Mouse (Mus musculus) embryo, embryonic 11.5 days (tissue): ENCODE measurements at regions not wholly inside any gene's neighbourhood (a gene's known extent, or its start where the extent isn't known, plus 50 kb on each side); places are given as distances from the start of the nearest gene placed in this dataset.
A peak's percentile ranks its signal among the peaks of the same experiment; 100 is the strongest.

Experiments used
- DNase-seq: peaks from one replicate; pipeline ENCODE4 v3.0.0-alpha.2; 2012; ENCODE audit warnings: low read depth, low spot score

DNA sequence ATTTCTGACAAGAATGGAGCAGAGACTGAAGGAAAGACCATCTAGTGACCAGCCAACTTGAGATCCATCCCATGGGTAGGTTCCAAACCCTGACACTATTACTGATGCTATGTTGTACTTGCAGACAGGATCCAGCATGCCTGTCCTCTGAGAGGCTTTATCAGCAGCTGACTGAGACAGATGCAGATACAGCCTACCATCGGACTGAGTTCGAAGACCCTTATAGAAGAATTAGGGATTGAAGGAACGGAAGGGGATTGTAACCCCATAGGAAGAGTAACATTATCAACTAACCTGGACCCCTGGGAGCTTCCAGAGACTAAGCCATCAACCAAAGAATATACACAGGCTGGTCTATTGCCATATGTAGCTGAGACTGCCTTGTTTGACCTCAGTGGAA, 183.1 kb upstream of the Adcy2 start:
- DNase-seq: no peak

GRCm38 (mm10) chr13:69190661-69191060, 191.3 kb upstream of the Adcy2 start:
- no peak for DNase-seq

DNA sequence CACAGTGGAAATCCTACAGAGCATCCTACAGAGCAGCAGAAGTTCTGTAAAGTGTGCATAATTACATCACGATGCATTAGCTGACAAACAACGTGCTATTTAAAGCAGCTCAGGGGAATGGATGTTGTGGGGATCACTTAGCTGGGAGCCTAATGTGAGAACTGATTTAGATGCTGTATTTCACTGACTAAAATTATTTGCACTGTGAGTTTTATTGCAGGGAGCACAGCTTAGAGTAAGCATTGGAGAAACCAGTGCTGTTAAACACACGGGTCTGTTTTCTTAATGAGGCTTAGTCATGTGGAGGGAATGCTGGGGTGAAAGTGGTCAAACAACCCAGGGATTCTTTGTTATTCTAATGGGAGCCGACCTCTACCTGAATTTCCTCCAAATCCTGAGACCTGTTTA, 197.1 kb upstream of the Adcy2 start:
- DNase-seq: no peak

DNA sequence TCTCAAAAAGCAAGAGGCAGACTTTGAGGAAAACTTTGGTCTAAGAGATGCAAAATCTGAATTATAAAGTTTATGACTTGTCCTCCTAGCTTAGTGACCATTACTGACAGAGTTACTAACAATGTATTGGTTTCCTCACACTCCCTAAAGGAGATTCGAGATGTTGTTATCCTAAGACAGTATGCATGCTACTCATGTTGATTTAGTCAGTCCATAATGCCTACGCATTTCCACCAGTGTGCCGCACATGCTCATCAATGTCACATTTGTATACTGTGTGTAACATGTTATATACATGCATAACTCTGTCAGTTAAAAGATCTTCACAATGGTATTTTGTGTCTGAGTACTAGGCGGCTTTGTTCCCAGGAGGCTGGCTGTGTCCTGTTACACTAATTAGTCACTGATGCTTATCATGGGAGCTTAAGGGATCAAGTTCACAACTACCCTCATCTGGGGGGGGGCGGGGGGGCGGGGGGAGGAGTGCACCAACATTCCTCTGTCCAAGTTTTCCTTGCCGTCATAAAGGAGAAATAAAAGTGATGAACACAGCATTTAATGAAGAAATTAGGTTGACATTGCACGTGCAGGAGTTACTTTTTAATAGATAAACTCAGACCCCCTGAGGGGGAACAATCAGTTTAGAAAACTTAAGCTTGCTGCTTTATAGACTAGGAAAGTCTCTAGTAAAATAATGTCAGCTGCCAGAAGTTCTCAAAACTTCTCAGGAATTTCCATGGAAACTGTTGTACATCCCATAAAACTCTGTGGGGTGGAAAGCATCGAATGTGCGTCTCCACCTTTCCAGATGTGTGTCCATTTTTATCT, 208.6 kb upstream of the Adcy2 start:
- no peak for DNase-seq

GRCm38 (mm10) chr13:69208569-69208881, 209.2 kb upstream of the Adcy2 start:
- no peak for DNase-seq

DNA sequence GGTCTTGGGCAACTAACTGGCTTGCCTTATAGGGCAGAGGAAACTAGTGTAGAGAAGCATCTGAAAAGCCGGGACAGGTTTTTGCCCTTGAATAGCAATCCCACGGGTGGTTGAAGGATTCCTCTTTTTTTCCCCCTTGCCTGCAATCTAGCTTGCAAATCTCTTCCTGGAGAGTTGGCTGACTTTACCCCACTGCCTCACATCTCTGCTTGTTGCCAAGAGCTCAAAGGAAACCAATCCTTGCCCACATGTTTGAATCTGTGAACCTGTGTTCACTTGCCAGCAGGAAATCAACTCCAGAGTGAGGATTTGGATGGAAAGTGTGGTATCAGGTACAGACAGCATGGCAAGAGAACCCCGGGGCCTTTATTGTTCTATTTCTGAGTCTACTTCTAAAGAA, 217.2 kb upstream of the Adcy2 start:
- DNase-seq: no peak

DNA sequence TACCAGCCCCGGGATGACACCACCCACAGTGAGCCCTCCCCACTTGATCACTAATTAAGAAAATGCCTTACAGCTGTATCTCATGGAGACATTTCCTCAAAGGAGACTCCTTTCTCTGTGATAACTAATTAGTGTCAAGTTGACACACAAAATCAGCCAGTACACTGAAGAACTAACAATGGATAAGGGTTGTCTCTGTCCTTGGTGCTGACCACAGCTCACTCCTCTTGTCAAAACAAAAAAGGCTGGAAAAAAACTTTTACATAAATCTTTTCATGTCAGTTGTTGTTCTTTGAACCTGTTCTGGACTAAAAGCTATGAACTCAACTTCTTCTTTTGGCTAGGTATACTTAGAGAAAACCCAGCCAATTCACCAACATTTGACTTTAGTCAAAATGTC, 221.1 kb upstream of the Adcy2 start:
- DNase-seq: peak; percentile 16

- no peak for DNase-seq
Measured at GRCm38 (mm10) chr13:69226538-69226937, 227.2 kb upstream of the Adcy2 start.

GRCm38 (mm10) chr13:69230361-69230943, 231.1 kb upstream of the Adcy2 start:
- no peak for DNase-seq

DNA sequence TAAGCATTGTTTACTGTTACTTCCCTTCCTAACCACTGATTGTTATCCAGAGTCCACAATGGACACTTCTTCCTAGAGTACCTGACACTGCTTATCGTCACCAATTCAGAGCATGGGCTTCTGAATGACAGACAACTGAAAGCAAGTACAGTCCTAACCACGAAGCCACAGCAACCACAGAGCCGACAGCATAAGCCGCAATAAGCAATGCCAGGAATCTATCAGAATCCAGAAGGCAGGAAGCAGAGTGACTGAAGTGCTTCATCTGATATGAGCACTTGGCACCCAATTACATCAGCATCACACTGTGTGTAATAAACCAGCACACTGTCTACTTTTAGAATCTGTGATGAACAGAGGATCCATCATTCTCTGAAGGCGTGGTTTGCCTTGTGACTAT, 237.0 kb upstream of the Adcy2 start:
- no peak for DNase-seq

- no peak for DNase-seq
Measured at GRCm38 (mm10) chr13:69237918-69238317, 238.6 kb upstream of the Adcy2 start.

GRCm38 (mm10) chr13:69239261-69239915, 240.0 kb upstream of the Adcy2 start:
- no peak for DNase-seq

DNA sequence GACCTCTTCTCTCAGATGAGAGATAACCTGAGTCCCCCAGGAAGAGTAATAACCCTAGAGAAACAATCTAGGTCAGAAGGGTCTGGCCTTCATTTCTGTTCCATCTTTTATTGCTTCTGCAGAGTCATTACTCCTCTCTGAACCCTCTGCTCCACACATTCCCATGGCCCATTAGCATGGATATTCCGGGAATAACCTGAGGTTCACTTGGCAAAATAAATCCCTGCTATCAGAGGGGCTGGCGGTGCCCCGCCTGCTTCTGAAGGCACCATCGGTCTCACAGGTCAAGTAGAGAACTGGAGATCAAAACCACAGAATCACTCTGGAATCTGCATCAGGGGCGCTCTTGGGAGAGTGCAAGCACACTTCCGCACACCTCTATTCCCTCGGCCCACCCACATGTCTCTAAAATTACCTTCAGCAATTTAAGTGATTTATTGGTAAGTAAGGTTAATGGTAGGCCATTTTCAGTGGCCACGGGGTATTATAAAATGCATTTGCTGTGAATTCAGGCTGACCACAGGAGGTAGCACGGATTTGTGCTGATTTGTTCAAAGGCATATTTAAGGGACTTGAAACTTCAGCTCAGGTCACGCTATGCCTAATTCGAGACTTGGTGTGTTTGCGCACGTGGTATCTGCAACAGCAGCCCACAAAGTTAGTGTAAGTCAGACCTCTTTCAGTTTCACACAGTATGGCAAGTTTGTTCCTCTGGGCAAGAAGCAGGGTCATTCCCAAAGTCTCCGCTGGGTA, 243.4 kb upstream of the Adcy2 start:
- no peak for DNase-seq

DNA sequence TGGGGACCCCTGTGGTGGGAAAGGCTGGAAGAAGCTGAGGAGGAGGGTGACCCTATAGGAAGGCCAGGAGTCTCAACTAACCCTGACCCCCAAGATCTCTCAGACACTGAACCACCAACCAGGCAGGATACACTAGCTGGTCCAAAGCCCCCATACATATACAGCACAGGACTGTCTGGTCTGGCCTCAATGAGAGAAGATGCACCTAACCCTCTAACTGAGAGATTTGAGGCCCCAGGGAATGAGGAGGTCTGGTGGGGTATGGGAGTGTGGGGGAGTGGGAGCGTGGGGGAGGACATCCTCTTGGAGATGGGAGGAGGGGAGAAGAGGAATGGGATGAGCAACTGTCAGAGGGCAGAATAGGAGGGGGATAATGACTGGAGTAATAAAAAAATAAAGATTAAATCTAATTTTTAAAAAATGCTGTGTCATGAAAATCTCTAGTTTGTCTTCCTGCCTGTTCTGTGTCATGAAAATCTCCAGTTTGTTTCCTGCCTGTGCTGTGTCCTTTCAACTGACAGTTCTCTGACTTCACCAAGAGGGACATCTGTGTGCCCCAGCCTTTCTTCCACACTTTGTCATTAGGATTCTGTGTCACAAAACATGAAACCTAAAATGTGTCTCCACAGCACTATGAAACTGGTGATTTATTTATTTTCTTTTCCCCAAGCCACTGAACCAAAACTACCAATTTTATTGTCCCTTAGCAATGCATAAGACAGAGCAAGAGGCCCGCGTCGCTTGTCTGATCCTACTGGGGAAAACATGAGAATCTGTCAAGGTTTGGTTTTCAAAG, 251.2 kb upstream of the Adcy2 start:
- DNase-seq: no peak

- DNase-seq: no peak
Measured at GRCm38 (mm10) chr13:69251130-69251561, 251.8 kb upstream of the Adcy2 start.

DNA sequence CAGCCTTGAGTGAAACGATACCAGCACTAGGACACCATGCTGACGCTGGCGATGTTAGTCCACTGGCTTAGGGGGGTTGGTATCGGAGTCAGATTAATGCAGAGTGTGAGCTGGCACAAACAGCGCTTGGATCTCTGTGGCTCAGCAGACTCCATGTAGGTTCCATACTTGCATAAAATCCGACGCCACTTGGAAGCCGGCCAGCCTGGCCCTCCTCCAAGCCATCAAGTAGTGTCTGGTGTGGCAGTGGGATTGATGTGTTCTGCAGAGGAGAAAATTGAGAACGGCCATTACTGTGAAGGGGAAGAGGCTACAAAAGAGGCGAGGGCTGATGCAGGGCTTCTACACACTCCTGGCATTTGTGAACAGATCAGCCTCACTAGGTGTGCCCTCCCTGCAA, 253.0 kb upstream of the Adcy2 start:
- no peak for DNase-seq

DNA sequence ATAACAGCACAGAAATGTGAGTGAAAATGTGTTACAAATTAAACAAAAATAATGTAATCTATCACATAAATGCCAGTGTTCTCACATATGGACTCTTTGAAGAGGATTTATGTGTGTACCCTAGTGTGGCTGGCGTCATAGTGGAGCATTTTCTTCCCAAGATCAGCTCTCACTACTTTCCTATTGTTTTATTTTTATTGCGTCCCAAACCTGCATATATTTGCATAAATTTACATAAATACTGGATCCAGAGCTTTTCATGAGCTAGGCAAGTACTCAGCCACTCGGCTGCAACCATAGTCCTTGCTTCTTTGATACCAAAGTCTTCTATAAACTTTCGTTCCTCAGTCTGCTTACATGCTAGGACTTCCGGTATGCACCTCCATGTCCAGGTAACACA, 261.1 kb upstream of the Adcy2 start:
- DNase-seq: no peak

DNA sequence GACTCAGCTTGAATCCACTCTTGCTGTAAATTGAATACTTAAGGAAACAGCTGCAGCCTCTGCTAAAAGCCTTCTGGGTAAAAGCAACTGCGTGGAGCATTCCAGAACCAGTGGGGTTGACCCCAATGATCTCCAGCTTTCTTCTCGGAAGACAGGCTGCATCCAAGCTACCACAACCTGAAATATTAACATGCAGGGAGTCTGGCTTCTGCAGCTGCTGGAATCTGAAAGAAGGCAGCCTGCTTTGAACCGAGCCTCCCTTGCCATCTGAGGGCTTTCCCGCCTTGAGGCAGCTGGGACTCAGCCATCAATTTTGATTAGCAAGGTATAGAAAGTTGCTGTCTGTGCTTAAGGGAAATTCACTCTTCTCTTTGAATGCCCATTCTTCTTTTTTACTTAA, 261.6 kb upstream of the Adcy2 start:
- DNase-seq: no peak

DNA sequence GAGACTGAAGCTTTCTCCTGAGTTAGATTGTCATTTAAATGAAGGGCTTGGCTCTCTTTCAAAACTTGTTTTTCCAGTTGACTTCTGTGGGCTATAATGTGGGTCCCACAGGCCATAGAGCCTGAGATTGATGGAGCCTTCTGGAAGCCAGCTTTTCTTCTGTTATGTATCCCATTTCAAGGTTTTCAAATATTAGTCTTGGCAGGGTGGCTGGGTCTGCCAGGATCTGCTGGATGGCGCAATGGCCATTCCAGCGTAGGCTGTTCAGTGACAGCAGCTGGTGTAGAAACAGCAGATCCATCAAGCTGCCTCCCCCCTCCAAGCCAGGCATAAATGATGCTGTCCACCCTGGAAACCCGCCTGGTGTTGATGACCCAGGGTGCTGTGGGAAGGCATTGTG, 264.4 kb upstream of the Adcy2 start:
- no peak for DNase-seq

DNA sequence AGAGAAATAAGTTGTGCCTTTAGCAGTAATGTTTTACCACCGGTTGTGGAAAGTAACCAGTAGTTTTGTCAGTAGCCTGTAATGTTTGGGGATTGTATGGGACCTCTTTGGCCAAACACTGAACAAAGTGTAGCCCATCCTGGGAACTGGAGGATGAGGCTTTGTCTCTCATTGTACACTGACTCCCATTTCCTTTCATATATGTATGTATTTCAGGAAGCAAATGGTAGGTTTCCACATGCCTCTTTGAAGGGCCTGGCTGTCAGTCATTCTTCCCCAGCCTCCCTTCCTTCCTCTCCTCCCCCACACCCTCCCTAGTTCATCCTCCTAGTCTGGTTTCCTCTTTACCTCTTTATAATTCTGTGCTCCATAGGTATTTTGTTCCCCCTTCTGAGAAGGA, 266.7 kb upstream of the Adcy2 start:
- no peak for DNase-seq

DNA sequence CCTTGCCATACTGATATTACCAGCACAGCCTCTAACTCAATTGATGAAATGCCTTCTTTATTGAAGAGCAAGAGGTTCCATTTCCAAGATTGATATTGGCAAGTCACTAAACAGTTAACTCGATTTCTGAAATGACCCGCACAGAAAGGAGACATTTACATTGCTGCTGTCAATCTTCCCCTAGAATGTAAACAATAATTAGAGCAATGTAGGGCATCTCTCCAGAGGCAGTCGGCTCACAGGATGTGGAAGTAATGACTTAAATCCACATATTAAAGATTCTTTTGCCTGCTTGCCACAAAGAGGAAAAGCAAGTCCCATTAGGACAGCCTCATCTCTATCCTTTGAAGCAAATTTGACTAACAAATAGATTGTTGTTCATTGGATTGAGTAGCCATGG, 261.0 kb upstream of the Nsun2 start:
- DNase-seq: no peak

GRCm38 (mm10) chr13:69279647-69280046, 253.9 kb upstream of the Nsun2 start:
- DNase-seq: no peak
